Mouse (Mus musculus) myocyte (in vitro differentiated cells): ENCODE results near the gene Dnttip1.

Source experiments
- CEBPB ChIP-seq: IDR thresholded peaks from 2 replicates; pipeline ENCODE4 v1.6.1; 2011; ENCODE audit warnings: mild to moderate bottlenecking, moderate library complexity; ENCODE audit not compliant: poor library complexity, insufficient read depth, severe bottlenecking
- E2F4 ChIP-seq: IDR thresholded peaks from one replicate; pipeline ENCODE4 v1.6.1; 2011; ENCODE audit warnings: mild to moderate bottlenecking, control low read depth, moderate library complexity; ENCODE audit not compliant: insufficient read depth
- MAX ChIP-seq: IDR thresholded peaks from one replicate; pipeline ENCODE4 v1.6.1; 2011; ENCODE audit warnings: low read depth, mild to moderate bottlenecking, control low read depth
- MYOD1 ChIP-seq, 3 experiments: IDR thresholded peaks; one replicate each; pipeline ENCODE4 v1.6.1; 2011; ENCODE audit warnings: control low read depth in 2 of 3, low read depth in 2 of 3, mild to moderate bottlenecking in 2 of 3, moderate library complexity in 1 of 3; ENCODE audit not compliant: insufficient read length in 2 of 3, control insufficient read depth in 1 of 3
- MYOG ChIP-seq, 3 experiments: IDR thresholded peaks; one replicate each; pipeline ENCODE4 v1.6.1; 2011; ENCODE audit warnings: control low read depth in 2 of 3, low read depth in 2 of 3, mild to moderate bottlenecking in 2 of 3; ENCODE audit not compliant: insufficient read length in 2 of 3, control insufficient read depth in 1 of 3, insufficient read depth in 1 of 3
- POLR2A ChIP-seq: IDR thresholded peaks from one replicate; pipeline ENCODE4 v1.6.1; 2011; ENCODE audit warnings: low read depth, mild to moderate bottlenecking, control low read depth, moderate library complexity; ENCODE audit not compliant: insufficient read length
- POLR2AphosphoS2 ChIP-seq: IDR thresholded peaks from one replicate; pipeline ENCODE4 v1.6.1; 2011; ENCODE audit warnings: low read depth, control low read depth; ENCODE audit not compliant: insufficient read length
- SRF ChIP-seq: IDR thresholded peaks from one replicate; pipeline ENCODE4 v1.6.1; 2011; ENCODE audit warnings: low read depth; ENCODE audit not compliant: control insufficient read depth, insufficient read length
- TCF12 ChIP-seq: IDR thresholded peaks from one replicate; pipeline ENCODE4 v1.6.1; 2011; ENCODE audit warnings: mild to moderate bottlenecking, control low read depth; ENCODE audit not compliant: poor library complexity, insufficient read depth, severe bottlenecking
- TCF3 ChIP-seq: IDR thresholded peaks from one replicate; pipeline ENCODE4 v1.6.1; 2011; ENCODE audit warnings: low read depth, control low read depth; ENCODE audit not compliant: insufficient read length
- USF1 ChIP-seq: IDR thresholded peaks from one replicate; pipeline ENCODE4 v1.6.1; 2011; ENCODE audit warnings: low read depth, mild to moderate bottlenecking, control low read depth, moderate library complexity

- no peak for TF ChIP-seq POLR2A
- no peak for TF ChIP-seq USF1
- no peak for TF ChIP-seq MYOG (IDR thresholded peaks at IDR 0.05; ENCODE audit: control insufficient read depth in 1 of 3, insufficient read depth in 1 of 3, insufficient read length in 2 of 3, low read depth in 2 of 3)
- TF ChIP-seq MYOD1 (IDR thresholded peaks at IDR 0.05; ENCODE audit: control insufficient read depth in 1 of 3, insufficient read length in 2 of 3, low read depth in 2 of 3) = no peak
- TF ChIP-seq POLR2AphosphoS2 = no peak
- TF ChIP-seq SRF = no peak
- no peak for TF ChIP-seq CEBPB
- no peak for TF ChIP-seq E2F4
- no peak for TF ChIP-seq MAX
- TF ChIP-seq TCF3 = no peak
- no peak for TF ChIP-seq TCF12
Observed at GRCm38 (mm10) chr2:164734839-164735238, 10.9 kb upstream of the Dnttip1 start.
